Mouse (Mus musculus) thymus, adult 2 months (tissue): Measurements from ENCODE around the gene Zfp593. TPM values are rescaled to one million over a fixed set of nuclear protein-coding genes. Genes with fewer than 3 reads are reported as not detected.

ENCODE experiments used
- DNase-seq: peaks from one replicate; pipeline ENCODE4 v3.0.0; 2021
- H3K27ac ChIP-seq: fragments of 200-500 bp; 2 replicates; pipeline ENCODE4 v1.5.1; 2012; ENCODE audit warnings: low read length, control low read depth; ENCODE audit not compliant: control insufficient read depth, insufficient read depth
- H3K27me3 ChIP-seq: fragments of 200-500 bp; 2 replicates; pipeline ENCODE4 v1.6.1; 2012; ENCODE audit warnings: mild to moderate bottlenecking, low read length, moderate library complexity, mixed read lengths; ENCODE audit not compliant: control insufficient read depth, insufficient read depth
- H3K36me3 ChIP-seq: fragments of 200-500 bp; 2 replicates; pipeline ENCODE4 v1.6.1; 2012; ENCODE audit warnings: mild to moderate bottlenecking, low read length, moderate library complexity; ENCODE audit not compliant: control insufficient read depth, insufficient read depth
- H3K4me1 ChIP-seq: fragments of 200-500 bp; replicated peaks from 2 replicates; pipeline ENCODE4 v1.6.1; 2012; ENCODE audit warnings: low read length; ENCODE audit not compliant: control insufficient read depth, insufficient read depth
- H3K4me3 ChIP-seq: fragments of 200-500 bp; 2 replicates; pipeline ENCODE4 v1.5.1; 2012; ENCODE audit warnings: mild to moderate bottlenecking, low read length, control low read depth, moderate library complexity; ENCODE audit not compliant: control insufficient read depth, insufficient read depth
- CTCF ChIP-seq: fragments of 200-500 bp; IDR thresholded peaks from 2 replicates; pipeline ENCODE4 v1.5.1; 2012; ENCODE audit warnings: mild to moderate bottlenecking, control low read depth, low read length, moderate library complexity, borderline replicate concordance; ENCODE audit not compliant: control insufficient read depth, poor library complexity, insufficient read depth; ENCODE audit errors: extremely low read depth
- POLR2A ChIP-seq: fragments of 200-500 bp; IDR thresholded peaks from 2 replicates; pipeline ENCODE4 v1.6.1; 2012; ENCODE audit warnings: mild to moderate bottlenecking, low read length, control low read depth, moderate library complexity; ENCODE audit not compliant: control insufficient read depth, poor library complexity, insufficient read depth; ENCODE audit errors: extremely low read depth
- WGBS: fragments of 180-500 bp; shearing (Covaris S2); methylation state at CpG from one replicate; pipeline ENCODE4 v1.1.7; 2018; 5-methylcytosine and 5-hydroxymethylcytosine counted together
- polyA plus RNA-seq: library from polyadenylated mRNA; depleted of rRNA; stranded (reverse); fragments of >200 nt; gene quantifications from 2 replicates; pipeline ENCODE4 v1.2.3, GENCODE M21; 2012

Gene Zfp593
- polyA plus RNA-seq, 1 experiment: 14.8 TPM

DNA sequence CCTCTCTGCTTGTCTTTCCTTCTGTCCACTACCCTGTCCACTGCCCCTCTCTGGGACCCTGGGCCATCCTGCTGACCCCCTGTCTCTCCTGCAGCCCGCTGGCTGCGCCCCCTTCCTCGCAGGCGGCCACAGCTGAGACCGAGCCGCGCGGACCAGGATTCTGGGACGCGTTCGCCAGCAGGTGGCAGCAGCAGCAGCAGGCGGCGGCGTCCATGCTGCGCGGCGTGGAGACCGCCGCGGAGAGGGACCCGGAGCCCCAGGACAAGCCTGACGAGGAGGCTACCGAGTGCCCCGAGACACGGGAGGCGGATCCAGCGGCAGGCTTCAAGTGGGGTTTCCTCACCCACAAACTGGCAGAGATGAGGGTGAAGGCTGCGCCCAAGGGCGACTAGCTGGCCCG is 4.3 kb upstream of the Zfp593 start:
- peak; percentile 75 for DNase-seq
- H3K4me1 ChIP-seq: peaks cover 31% of the 10 kb centered on the region
- H3K4me3 ChIP-seq: no peak overlapping the region; the same call in 1 of the 2 replicates
- H3K27ac ChIP-seq: no peak overlapping the region
- 7% methylated on average over 30 of the region's 30 CpGs for WGBS
- H3K27me3 ChIP-seq: peaks cover 2% of the 10 kb centered on the region; the same call in 1 of the 2 replicates
- no peaks in the 10 kb centered on the region for H3K36me3 ChIP-seq
- TF ChIP-seq POLR2A (no peak), CTCF (peak; percentile 96)

- 92% methylated on average over 7 of the region's 7 CpGs for WGBS
- peaks cover 23% of the 10 kb centered on the region for H3K4me1 ChIP-seq
- H3K4me3 ChIP-seq: no peak within 1 kb of the TSS
- H3K27ac ChIP-seq: no peak within 1 kb of the TSS
- H3K36me3 ChIP-seq: no peaks in the 10 kb centered on the region
- DNase-seq: no peak
- peaks cover 2% of the 10 kb centered on the region; the same call in 1 of the 2 replicates for H3K27me3 ChIP-seq
- TF ChIP-seq POLR2A (no peak), CTCF (no peak)
Measured at GRCm38 (mm10) chr4:134246719-134247258, 1.4 kb upstream of the Zfp593 start, which contains the start of gene Gm30191. Gm30191 (plus strand) TSS chr4:134246935.

DNA sequence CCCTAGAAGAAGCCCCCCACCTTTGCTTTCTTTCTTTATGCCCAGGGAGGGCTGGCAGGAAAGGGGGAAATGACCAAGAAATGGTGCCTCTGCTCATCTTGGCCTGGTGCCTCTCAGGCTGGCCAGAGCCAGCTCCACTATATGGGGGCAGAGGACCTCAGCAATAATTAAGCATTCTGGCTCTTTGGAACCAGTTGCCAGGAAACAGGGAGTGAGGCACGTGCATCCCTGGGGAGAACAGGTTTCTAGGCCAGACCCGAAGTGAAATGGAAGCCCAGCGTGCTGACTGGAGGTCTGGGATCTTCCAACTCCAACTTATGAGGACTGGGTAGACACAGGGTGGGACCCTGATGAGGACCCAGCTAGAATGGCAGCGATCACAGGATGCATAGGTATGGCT is 864 bp upstream of the Zfp593 start:
- TF ChIP-seq CTCF (no peak), POLR2A (no peak)
- no peak for DNase-seq
- 71% methylated on average over 4 of the region's 4 CpGs for WGBS
- Histone ChIP-seq H3K36me3 (no peaks in the 10 kb centered on the region), H3K27me3 (peaks cover 2% of the 10 kb centered on the region; the same call in 1 of the 2 replicates), H3K27ac (no peak overlapping the region), H3K4me3 (no peak overlapping the region), H3K4me1 (peaks cover 18% of the 10 kb centered on the region)

GRCm38 (mm10) chr4:134243516-134244250 is 1.7 kb downstream of the Zfp593 start, which contains the start of gene E130218I03Rik:
E130218I03Rik (plus strand) TSS chr4:134243662.
- peak within 1 kb of the TSS; percentile 81; the same call in 1 of the 2 replicates for H3K4me3 ChIP-seq
- 96% methylated on average over 17 of the region's 17 CpGs for WGBS

DNA sequence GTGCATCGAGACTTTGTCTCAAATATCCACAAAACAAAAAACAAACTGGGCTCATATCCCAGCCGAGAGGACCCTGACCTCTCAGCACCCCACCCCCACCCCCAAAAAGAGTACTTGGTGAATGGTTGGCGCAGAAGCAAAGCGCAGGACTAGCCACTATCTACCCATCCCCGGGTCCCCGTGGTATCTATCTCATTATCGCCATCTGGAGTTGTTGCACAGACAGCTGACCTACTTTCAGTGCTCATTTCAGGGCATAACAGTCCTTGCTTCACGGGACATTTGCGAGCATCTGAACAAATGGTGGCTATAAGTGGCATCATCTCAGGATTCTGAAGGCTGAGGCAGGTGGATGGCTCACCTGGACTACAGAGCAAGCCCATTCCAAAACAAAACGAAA is 6.7 kb downstream of the Zfp593 start:
- 29% methylated on average over 10 of the region's 10 CpGs for WGBS
- no peak for DNase-seq
- Histone ChIP-seq H3K4me1 (no peaks in the 10 kb centered on the region), H3K4me3 (no peak overlapping the region), H3K36me3 (no peaks in the 10 kb centered on the region), H3K27ac (no peak overlapping the region), H3K27me3 (no peaks in the 10 kb centered on the region)
- TF ChIP-seq CTCF: no peak
- TF ChIP-seq POLR2A: no peak

More at GRCm38 (mm10) chr4:134243516-134244250, 1.7 kb downstream of the Zfp593 start, which contains the start of gene E130218I03Rik:
- Histone ChIP-seq H3K36me3 (no peaks in the 10 kb centered on the region), H3K27me3 (no peaks in the 10 kb centered on the region), H3K4me1 (peaks cover 10% of the 10 kb centered on the region), H3K27ac (no peak within 1 kb of the TSS)
- DNase-seq: no peak
- TF ChIP-seq CTCF (no peak), POLR2A (no peak)

- H3K4me1 ChIP-seq: no peaks in the 10 kb centered on the region
- peak within 1 kb of the TSS; percentile 19 for H3K4me3 ChIP-seq
- TF ChIP-seq POLR2A (no peak), CTCF (no peak)
- no peaks in the 10 kb centered on the region for H3K27me3 ChIP-seq
- no peak for DNase-seq
- no peak within 1 kb of the TSS for H3K27ac ChIP-seq
- no peaks in the 10 kb centered on the region for H3K36me3 ChIP-seq
- WGBS: 38% methylated on average over 18 of the region's 18 CpGs
Measured at GRCm38 (mm10) chr4:134238279-134238651, 7.1 kb downstream of the Zfp593 start, which contains the start of gene Cnksr1. Cnksr1 (minus strand) TSS chr4:134238399.
